Mouse (Mus musculus) adrenal gland, adult 2 months (tissue): ENCODE results near the gene Ccdc34. TPM values are rescaled to one million over a fixed set of nuclear protein-coding genes. Genes with fewer than 3 reads are reported as not detected.

ENCODE experiments used
- DNase-seq: peaks from one replicate; pipeline ENCODE4 v3.0.0; 2021
- polyA plus RNA-seq: library from polyadenylated mRNA; depleted of rRNA; stranded (reverse); fragments of >200 nt; gene quantifications from 2 replicates; pipeline ENCODE4 v1.2.3, GENCODE M21; 2012; rRNA removed
- total RNA-seq, 2 experiments: library from RNA; stranded (reverse); gene quantifications; 2 replicates each; pipeline ENCODE4 v1.2.3; 2021

The Ccdc34 gene
- total and polyA plus RNA-seq, 3 experiments: 6.5 to 7.3 (median 6.9) TPM

DNA sequence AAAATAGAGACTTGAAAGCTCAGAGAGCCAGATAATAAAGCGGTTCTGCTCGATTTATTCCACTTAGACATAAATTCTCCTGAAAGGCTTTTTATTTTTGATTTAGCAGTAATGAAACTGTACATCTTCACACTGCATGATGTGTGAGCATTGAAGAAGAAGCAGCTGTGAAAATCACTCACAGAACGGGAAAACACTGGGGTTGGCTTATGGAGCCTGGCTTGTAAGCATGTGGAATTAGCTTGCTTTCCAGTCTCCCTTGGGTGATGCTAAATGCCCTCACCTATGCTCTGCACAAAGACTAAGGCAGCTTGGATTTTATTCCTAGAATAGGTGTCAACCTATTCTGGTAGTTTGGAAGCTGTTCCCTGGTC, 198.1 kb downstream of the Ccdc34 start:
- DNase-seq: no peak

DNA sequence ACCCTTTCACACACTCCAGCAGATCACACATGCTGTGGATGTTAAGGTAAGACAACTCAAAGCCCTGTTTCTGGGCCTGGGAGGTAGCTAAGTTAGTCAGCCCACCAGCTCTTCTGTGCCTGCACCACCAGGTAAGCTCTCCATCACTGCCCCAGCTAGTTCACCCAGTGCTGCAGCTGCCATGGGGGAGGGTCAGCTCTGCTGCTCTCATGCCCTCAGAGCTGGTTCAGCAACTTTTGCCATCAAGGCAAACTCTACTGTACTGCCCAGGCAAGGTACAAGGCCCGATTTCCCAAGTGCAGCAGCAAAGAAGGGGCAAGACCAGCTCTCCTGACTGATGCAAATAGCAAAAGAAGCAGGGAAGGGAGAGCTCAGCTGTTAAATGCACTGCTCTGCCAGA, 202.9 kb downstream of the Ccdc34 start:
- no peak for DNase-seq

DNA sequence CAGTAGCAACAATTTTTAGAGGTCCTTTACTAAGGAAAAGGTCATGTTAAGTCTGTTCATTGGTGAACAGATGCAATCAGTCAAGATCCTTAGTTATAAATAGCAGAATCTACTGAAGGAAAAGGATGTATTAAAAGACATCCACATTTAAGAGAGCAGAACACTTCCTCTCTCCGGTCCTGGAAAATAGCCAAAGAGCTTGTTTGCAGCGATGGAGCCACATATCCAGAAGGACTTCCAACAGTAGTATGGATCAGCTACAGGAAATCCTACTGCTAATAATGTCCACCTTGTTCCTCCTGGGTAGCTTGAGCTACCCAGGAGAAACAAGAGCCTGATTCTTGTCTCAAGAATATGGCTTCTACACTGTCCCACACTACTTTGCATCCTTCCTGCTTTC, 205.2 kb downstream of the Ccdc34 start:
- no peak for DNase-seq

Other genes starting within 250 kb of the Ccdc34 start
- gene Lin7c, start 127.0 kb upstream of the Ccdc34 start, total RNA-seq: 10 to 100 TPM; 79.3 to 89.4 TPM
- gene Lin7c, start 127.0 kb upstream of the Ccdc34 start, polyA plus RNA-seq: 2.6 and 4.2 TPM in 2 replicates
- gene Lgr4, start 100.2 kb upstream of the Ccdc34 start, total RNA-seq: 100 to 1,000 TPM; 123 to 227 TPM
- gene Lgr4, start 100.2 kb upstream of the Ccdc34 start, polyA plus RNA-seq: 27.7 and 57.6 TPM in 2 replicates